Mouse (Mus musculus): Measurements from ENCODE around the gene Olfr1122. TPM values are rescaled to one million over a fixed set of nuclear protein-coding genes. Genes with fewer than 3 reads are reported as not detected.

Gene Olfr1122
- polyA plus RNA-seq, 1 experiment from 2014 or later: not detected

DNA sequence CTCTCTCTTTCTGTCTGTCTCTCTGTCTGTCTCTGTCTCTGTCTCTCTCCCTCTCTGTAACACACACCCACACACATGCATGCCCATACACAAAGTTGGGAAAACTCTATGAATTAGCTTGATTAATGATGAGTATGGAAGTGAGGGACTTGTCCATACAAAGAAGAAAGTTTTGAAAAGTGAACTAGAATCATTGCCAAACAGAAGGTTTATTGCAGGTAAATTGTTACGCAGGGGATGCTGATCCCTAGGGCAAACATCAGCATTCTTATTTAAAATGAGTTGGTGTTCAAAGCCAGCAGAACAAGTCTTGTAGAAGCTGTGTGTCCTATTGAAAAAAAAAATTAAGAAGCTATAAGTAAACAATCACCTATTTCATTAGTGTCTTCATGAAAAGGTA lies 30.7 kb downstream of the Olfr1122 start, which contains the start of gene Olfr1123:
TSS of gene Olfr1123 (plus strand) at position 301 of the 400 bp plus-strand sequence.
- 82% methylated on average over 1 of the region's 1 CpGs for WGBS
- no peaks in the 10 kb centered on the region for H3K9me3 ChIP-seq (replicated peaks; ENCODE audit: control insufficient read depth, low read length)
- no peaks in the 10 kb centered on the region for H3K4me1 ChIP-seq (ENCODE audit: control insufficient read depth, insufficient read depth, low read length)
- no peak within 1 kb of the TSS for H3K9ac ChIP-seq (replicated peaks; ENCODE audit: low read length)
- no peak within 1 kb of the TSS for H3K27ac ChIP-seq (replicated peaks; ENCODE audit: low read depth, low read length)
- H3K4me2 ChIP-seq (ENCODE audit: low read depth, low read length): no peak within 1 kb of the TSS
- H3K4me3 ChIP-seq (ENCODE audit: low read depth, low read length): no peak within 1 kb of the TSS
- no peaks in the 10 kb centered on the region for H3K36me3 ChIP-seq (replicated peaks; ENCODE audit: control insufficient read depth, insufficient read depth, low read depth, low read length)
- no peaks in the 10 kb centered on the region for H3K27me3 ChIP-seq (ENCODE audit: control insufficient read depth, insufficient read depth, low read length)
- DNase-seq (ENCODE audit: low spot score) (no peak), ATAC-seq (replicated peaks; ENCODE audit: insufficient number of reproducible peaks, low FRiP score, low TSS enrichment, low read depth) (no peak)

GRCm38 (mm10) chr2:87429975-87430374 lies 44.3 kb downstream of the Olfr1122 start, which contains the start of gene Olfr1124:
Gene Olfr1124, plus strand, starts transcription at chr2:87430275.
- Histone ChIP-seq H3K9me3 (replicated peaks; ENCODE audit: control insufficient read depth, low read length) (no peaks in the 10 kb centered on the region), H3K36me3 (replicated peaks; ENCODE audit: control insufficient read depth, insufficient read depth, low read depth, low read length) (no peaks in the 10 kb centered on the region), H3K27me3 (ENCODE audit: control insufficient read depth, insufficient read depth, low read length) (no peaks in the 10 kb centered on the region), H3K4me3 (ENCODE audit: low read depth, low read length) (no peak within 1 kb of the TSS), H3K4me1 (ENCODE audit: control insufficient read depth, insufficient read depth, low read length) (no peaks in the 10 kb centered on the region), H3K9ac (replicated peaks; ENCODE audit: low read length) (no peak within 1 kb of the TSS), H3K4me2 (ENCODE audit: low read depth, low read length) (no peak within 1 kb of the TSS), H3K27ac (replicated peaks; ENCODE audit: low read depth, low read length) (no peak within 1 kb of the TSS)
- WGBS: 88% methylated on average over 1 of the region's 1 CpGs
- ATAC-seq (replicated peaks; ENCODE audit: insufficient number of reproducible peaks, low FRiP score, low TSS enrichment, low read depth): no peak
- DNase-seq (ENCODE audit: low spot score): no peak

GRCm38 (mm10) chr2:87437731-87438130 lies 52.1 kb downstream of the Olfr1122 start:
- 92% methylated on average over 16 of the region's 16 CpGs for WGBS
- no peak overlapping the region for H3K9ac ChIP-seq (replicated peaks; ENCODE audit: low read length)
- H3K36me3 ChIP-seq (replicated peaks; ENCODE audit: control insufficient read depth, insufficient read depth, low read depth, low read length): no peaks in the 10 kb centered on the region
- no peak for ATAC-seq (replicated peaks; ENCODE audit: insufficient number of reproducible peaks, low FRiP score, low TSS enrichment, low read depth)
- H3K4me3 ChIP-seq (ENCODE audit: low read depth, low read length): no peak overlapping the region
- no peaks in the 10 kb centered on the region for H3K4me1 ChIP-seq (ENCODE audit: control insufficient read depth, insufficient read depth, low read length)
- no peak overlapping the region for H3K4me2 ChIP-seq (ENCODE audit: low read depth, low read length)
- DNase-seq (ENCODE audit: low spot score): no peak
- no peak overlapping the region for H3K27ac ChIP-seq (replicated peaks; ENCODE audit: low read depth, low read length)
- H3K9me3 ChIP-seq (replicated peaks; ENCODE audit: control insufficient read depth, low read length): no peaks in the 10 kb centered on the region
- H3K27me3 ChIP-seq (ENCODE audit: control insufficient read depth, insufficient read depth, low read length): no peaks in the 10 kb centered on the region

Other genes starting within 250 kb of the Olfr1122 start
- gene Olfr1110, start 245.5 kb upstream of the Olfr1122 start, polyA plus RNA-seq (2014; fragmentation: Nextera tagmentation; extraction: Ambion mirVana): not detected in 2 replicates
- gene Olfr1111, start 233.2 kb upstream of the Olfr1122 start, polyA plus RNA-seq (2014; fragmentation: Nextera tagmentation; extraction: Ambion mirVana): not detected in 2 replicates
- gene Olfr1112, start 198.1 kb upstream of the Olfr1122 start, polyA plus RNA-seq (2014; fragmentation: Nextera tagmentation; extraction: Ambion mirVana): not detected in 2 replicates
- not detected in 2 replicates for gene Olfr1113, start 176.9 kb upstream of the Olfr1122 start, polyA plus RNA-seq (2014; fragmentation: Nextera tagmentation; extraction: Ambion mirVana)
- not detected in 2 replicates for gene Olfr1115, start 137.8 kb upstream of the Olfr1122 start, polyA plus RNA-seq (2014; fragmentation: Nextera tagmentation; extraction: Ambion mirVana)
- gene Olfr1116, start 118.3 kb upstream of the Olfr1122 start, polyA plus RNA-seq (2014; fragmentation: Nextera tagmentation; extraction: Ambion mirVana): not detected in 2 replicates
- not detected in 2 replicates for gene Olfr1118, start 78.3 kb upstream of the Olfr1122 start, polyA plus RNA-seq (2014; fragmentation: Nextera tagmentation; extraction: Ambion mirVana)
- gene Olfr1120, start 31.0 kb upstream of the Olfr1122 start, polyA plus RNA-seq (2014; fragmentation: Nextera tagmentation; extraction: Ambion mirVana): not detected in 2 replicates
- gene Olfr1121, start 16.0 kb upstream of the Olfr1122 start, polyA plus RNA-seq (2014; fragmentation: Nextera tagmentation; extraction: Ambion mirVana): not detected in 2 replicates
- not detected in 2 replicates for gene Olfr1123, start 30.8 kb downstream of the Olfr1122 start, polyA plus RNA-seq (2014; fragmentation: Nextera tagmentation; extraction: Ambion mirVana)
- not detected in 2 replicates for gene Olfr1124, start 44.4 kb downstream of the Olfr1122 start, polyA plus RNA-seq (2014; fragmentation: Nextera tagmentation; extraction: Ambion mirVana)
- not detected in 2 replicates for gene Olfr1126, start 68.1 kb downstream of the Olfr1122 start, polyA plus RNA-seq (2014; fragmentation: Nextera tagmentation; extraction: Ambion mirVana)
- gene Pramel7, start 111.2 kb downstream of the Olfr1122 start, polyA plus RNA-seq (2014; fragmentation: Nextera tagmentation; extraction: Ambion mirVana): not detected in 2 replicates
- gene Pramel6, start 120.7 kb downstream of the Olfr1122 start, polyA plus RNA-seq (2014; fragmentation: Nextera tagmentation; extraction: Ambion mirVana): not detected in 2 replicates
- not detected in 2 replicates for gene Olfr153, start 145.9 kb downstream of the Olfr1122 start, polyA plus RNA-seq (2014; fragmentation: Nextera tagmentation; extraction: Ambion mirVana)
- not detected in 2 replicates for gene Olfr1128, start 159.7 kb downstream of the Olfr1122 start, polyA plus RNA-seq (2014; fragmentation: Nextera tagmentation; extraction: Ambion mirVana)
- gene Olfr1129, start 188.1 kb downstream of the Olfr1122 start, polyA plus RNA-seq (2014; fragmentation: Nextera tagmentation; extraction: Ambion mirVana): not detected in 2 replicates
- gene Olfr1130, start 220.4 kb downstream of the Olfr1122 start, polyA plus RNA-seq (2014; fragmentation: Nextera tagmentation; extraction: Ambion mirVana): not detected in 2 replicates
- not detected in 2 replicates for gene Olfr1131, start 241.3 kb downstream of the Olfr1122 start, polyA plus RNA-seq (2014; fragmentation: Nextera tagmentation; extraction: Ambion mirVana)